Mouse (Mus musculus) T-helper 17 cell (primary cell): ENCODE measurements at regions not wholly inside any gene's neighbourhood (a gene's known extent, or its start where the extent isn't known, plus 50 kb on each side); places are given as distances from the start of the nearest gene placed in this dataset.

Source experiments
- in situ Hi-C, 2 experiments: fragments of 300-600 bp; cut with MboI, MseI; formaldehyde crosslinking; loops; 1 replicate in 1 of 2; 2 replicates in 1 of 2; pipeline ENCODE4 v1.15.1; 2025; ENCODE audit warnings: high pct_unique_total_duplicates in 2 of 2

- in situ Hi-C loops, result no loop called here
These were observed 57.7 kb upstream of the Slc39a8 start for GRCm38 (mm10) chr3:135767211-135767927.

- in situ Hi-C loops, result no loop called here
These were observed 66.5 kb upstream of the Nfkb1 start for GRCm38 (mm10) chr3:135757888-135758287.

GRCm38 (mm10) chr3:135756811-135757210, 65.5 kb upstream of the Nfkb1 start:
- in situ Hi-C loops, result no loop called here

- in situ Hi-C loops, result no loop called here
These were observed 59.4 kb upstream of the Nfkb1 start for GRCm38 (mm10) chr3:135750736-135751135.

GRCm38 (mm10) chr3:135745417-135745816, 54.1 kb upstream of the Nfkb1 start:
- in situ Hi-C loops, result loop anchor here in 1 of 2 experiments (5.0 kb wide), 1 partner anchor 77 kb away; no protein-coding TSS in a partner anchor
